ENCODE assay signal across 13 mouse cellular contexts in the genomic region with DNA sequence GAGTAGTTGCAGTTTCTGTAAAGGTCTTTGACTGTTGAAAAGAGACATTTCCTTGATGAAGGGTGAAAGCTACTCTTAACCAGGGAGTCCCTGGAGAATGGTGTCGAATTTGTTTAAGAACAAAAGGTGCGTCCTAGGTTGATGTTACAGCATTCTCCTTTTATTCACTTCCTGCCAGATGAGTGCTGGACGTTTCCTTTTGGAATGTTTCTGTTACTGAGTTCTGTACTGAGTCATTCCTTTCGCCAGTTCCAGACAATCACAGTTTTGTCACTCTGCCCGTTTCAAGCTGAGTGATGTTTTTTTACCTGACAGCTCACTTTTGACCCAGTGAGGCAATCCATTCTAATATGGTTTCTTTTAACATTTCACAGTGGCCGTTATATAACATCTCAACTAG.
DNase-seq lines count a peak whose midpoint lies in the region; ATAC-seq and TF ChIP-seq lines count a peak whose summit lies in the region.
"Had no signal": no experiment of that assay in that cellular context is flagged by ENCODE, and none has a peak within 500 bp of the region (broad histone marks: within the 10 kb centered on the region; RNA-seq: fewer than 3 reads in every experiment).

No protein-coding gene starts in this region.

- H3K4me1 ChIP-seq in liver, postnatal 0 days (ENCODE audit: insufficient read depth) = 0 out of 2 replicates have a peak, but pooled peaks cover 4% of the 10 kb centered on the region
- H3K4me1 ChIP-seq in liver, embryonic 11.5 days (replicated peaks; ENCODE audit: control insufficient read depth, insufficient read depth, low read length) = no peaks in the 10 kb centered on the region
- H3K4me1 ChIP-seq: forebrain, embryonic 12.5 days had no signal

- no peak for TF ChIP-seq CTCF in liver, postnatal 0 days (IDR thresholded peaks at IDR 0.05; ENCODE audit: low read depth)
- TF ChIP-seq CTCF in Patski (IDR thresholded peaks at IDR 0.05) = no peak

- no peaks in the 10 kb centered on the region for H3K9me3 ChIP-seq in liver, postnatal 0 days (ENCODE audit: low read length)
- no peaks in the 10 kb centered on the region for H3K9me3 ChIP-seq in liver, embryonic 11.5 days (ENCODE audit: control insufficient read depth, low read length)
- H3K9me3 ChIP-seq: forebrain, embryonic 12.5 days had no signal

- peak overlapping the region; percentile 34; the same call in 1 of the 2 replicates for H3K27ac ChIP-seq in liver, postnatal 0 days (ENCODE audit: low read depth)
- no peak overlapping the region for H3K27ac ChIP-seq in liver, embryonic 11.5 days (ENCODE audit: low read depth, low read length)
- H3K27ac ChIP-seq: forebrain, embryonic 12.5 days had no signal

- H3K9ac ChIP-seq in liver, postnatal 0 days (replicated peaks) = no peak overlapping the region
- no peak overlapping the region for H3K9ac ChIP-seq in liver, embryonic 11.5 days (ENCODE audit: low read depth, low read length)
- H3K9ac ChIP-seq: forebrain, embryonic 12.5 days had no signal

- peaks cover 5% of the 10 kb centered on the region for H3K36me3 ChIP-seq in liver, postnatal 0 days (replicated peaks; ENCODE audit: insufficient read depth, low read length)
- 0 out of 2 replicates have a peak, but pooled peaks cover 2% of the 10 kb centered on the region for H3K36me3 ChIP-seq in liver, embryonic 11.5 days (ENCODE audit: control insufficient read depth, insufficient read depth, low read length)

- CTCF ChIA-PET in Patski (lab: Charles Lee) = interaction anchor here (1.3 kb wide), 1 partner anchor 34 kb away, joined by 4 read pairs; no protein-coding TSS in a partner anchor

- H3K4me2 ChIP-seq in liver, postnatal 0 days (ENCODE audit: low read depth, low read length) = no peak overlapping the region
- no peak overlapping the region for H3K4me2 ChIP-seq in liver, embryonic 11.5 days
- H3K4me2 ChIP-seq: forebrain, embryonic 12.5 days had no signal

- 0 out of 2 replicates have a peak, but pooled peaks have one; percentile 21 for ATAC-seq in liver, postnatal 0 days
- ATAC-seq in liver, embryonic 11.5 days (replicated peaks; ENCODE audit: low FRiP score) = no peak
- peak; percentile 35 for ATAC-seq in Patski
- ATAC-seq in CD4-positive, CD25-positive, alpha-beta regulatory T cell, adult 4 months = no peak
- ATAC-seq: hindbrain, embryonic 16.5 days had no signal

- 53% methylated on average over 6 of the region's 6 CpGs for WGBS in liver, postnatal 0 days (ENCODE audit: insufficient replicate concordance)
- WGBS in liver, embryonic 11.5 days = 63% methylated on average over 6 of the region's 6 CpGs

- DNase-seq in heart, adult 18-20 months = peak; percentile 38 to 40
- DNase-seq in heart, adult 9 months (ENCODE audit: low spot score in 2 of 2) = no peak
- no peak for DNase-seq in liver, postnatal 0 days
- no peak for DNase-seq in liver, embryonic 11.5 days (ENCODE audit: low spot score)
- DNase-seq in Patski (ENCODE audit: low read depth, low spot score) = peak; percentile 12
- peak; percentile 50 for DNase-seq in lung, postnatal 36 days
- DNase-seq in gastrocnemius, postnatal 25 days = no peak
- DNase-seq: cerebellum, adult 11-12 months; kidney, postnatal 25 days; layer of hippocampus, postnatal 36 days had no signal

- H3K27me3 ChIP-seq in liver, postnatal 0 days (ENCODE audit: insufficient read depth, low read length) = no peaks in the 10 kb centered on the region
- no peaks in the 10 kb centered on the region for H3K27me3 ChIP-seq in liver, embryonic 11.5 days (replicated peaks; ENCODE audit: control insufficient read depth, insufficient read depth, low read length)
- no peaks in the 10 kb centered on the region for H3K27me3 ChIP-seq in Patski
- H3K27me3 ChIP-seq: forebrain, embryonic 12.5 days had no signal

- no peak for TF ChIP-seq EP300 in liver, postnatal 0 days (IDR thresholded peaks at IDR 0.05; ENCODE audit: low read depth)

- in situ Hi-C loops in Patski (cut with MboI; ENCODE audit: low pct_unique_long_range_greater_than_20kb) = no loop called here

- POLR2A ChIA-PET in Patski (lab: Charles Lee) = no interaction called here

- H3K4me3 ChIP-seq in liver, postnatal 0 days (ENCODE audit: low read depth, low read length) = no peak overlapping the region
- H3K4me3 ChIP-seq in liver, embryonic 11.5 days (ENCODE audit: low read depth, low read length) = no peak overlapping the region
- H3K4me3 ChIP-seq: forebrain, embryonic 12.5 days had no signal

Comparison
In these comparisons a context has a peak if more than half of its experiments do, and no peak if none do; other contexts are left out.
1. DNase-seq: peak in heart, adult 18-20 months (2 of 2), Patski (single experiment) and lung, postnatal 36 days (single experiment); none in heart, adult 9 months (0 of 2), liver, postnatal 0 days (single experiment), liver, embryonic 11.5 days (single experiment) and gastrocnemius, postnatal 25 days (single experiment).
2. ATAC-seq: peak in liver, postnatal 0 days (single experiment) and Patski (single experiment); none in liver, embryonic 11.5 days (single experiment) and CD4-positive, CD25-positive, alpha-beta regulatory T cell, adult 4 months (single experiment).